Mouse (Mus musculus): ENCODE data around the gene Mup18. TPM values are rescaled to one million over a fixed set of nuclear protein-coding genes. Genes with fewer than 3 reads are reported as not detected.
"Not testable (repeated sequence)": the region's sequence is repeated elsewhere in the genome, so short reads cannot be mapped to it uniquely, and the experiment has no call there.

The Mup18 gene
- 1.5 TPM in 1 of 2 replicates, not detected in the other for polyA plus RNA-seq (2012; ENCODE audit: insufficient read depth, insufficient read length, missing spikeins)

GRCm38 (mm10) chr4:61674036-61674435 lies at the start of gene Mup18:
TSS of gene Mup18 (minus strand) at chr4:61674136.
- H3K27ac ChIP-seq (replicated peaks; ENCODE audit: low read depth, low read length); H3K4me1 ChIP-seq (ENCODE audit: control insufficient read depth, insufficient read depth, insufficient read length, low read length); H3K4me3 ChIP-seq (ENCODE audit: insufficient read depth, low read depth, low read length): not testable (repeated sequence)

- not testable (repeated sequence) for H3K4me3 ChIP-seq (ENCODE audit: insufficient read depth, low read depth, low read length); H3K27ac ChIP-seq (replicated peaks; ENCODE audit: low read depth, low read length); H3K4me1 ChIP-seq (ENCODE audit: control insufficient read depth, insufficient read depth, insufficient read length, low read length)
These were observed 40.4 kb upstream of the Mup18 start for GRCm38 (mm10) chr4:61714296-61714695.

Other genes starting within 250 kb of the Mup18 start
- not detected in 2 replicates for gene Mup15, start 234.4 kb downstream of the Mup18 start, polyA plus RNA-seq (2012; ENCODE audit: insufficient read depth, insufficient read length, missing spikeins)
- not detected in 2 replicates for gene Mup16, start 154.6 kb downstream of the Mup18 start, polyA plus RNA-seq (2012; ENCODE audit: insufficient read depth, insufficient read length, missing spikeins)
- not detected in 2 replicates for gene Mup17, start 78.3 kb downstream of the Mup18 start, polyA plus RNA-seq (2012; ENCODE audit: insufficient read depth, insufficient read length, missing spikeins)
- gene Mup19, start 108.1 kb upstream of the Mup18 start, polyA plus RNA-seq (2012; ENCODE audit: insufficient read depth, insufficient read length, missing spikeins) = 5.8 TPM in 1 of 2 replicates, not detected in the other
- gene Mup5, start 161.1 kb upstream of the Mup18 start, polyA plus RNA-seq (2012; ENCODE audit: insufficient read depth, insufficient read length, missing spikeins) = not detected in 2 replicates

Measured in brown adipose tissue, adult 24 weeks (tissue).